Mouse (Mus musculus) heart, adult 11 months (tissue): ENCODE data around the gene Dcst2.

Experiments used
- DNase-seq: peaks from one replicate; pipeline ENCODE4 v3.0.0; 2022

Dcst2 gene

DNA sequence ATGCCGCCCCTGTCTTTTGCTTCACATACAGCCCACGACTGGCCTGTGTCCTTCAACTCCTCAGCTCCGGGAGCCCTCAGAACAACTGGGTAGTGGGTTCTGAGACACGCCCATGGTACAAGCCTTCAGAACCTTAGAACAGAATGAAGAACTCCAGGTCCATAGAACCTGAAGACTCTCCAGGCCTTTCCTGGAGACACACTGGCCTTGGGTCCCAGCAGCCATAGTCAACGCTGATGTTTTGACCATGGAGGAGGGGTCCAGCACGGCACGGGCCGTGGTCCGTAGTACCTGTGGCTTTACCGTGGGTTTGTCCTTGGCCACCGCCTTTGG lies 3.3 kb downstream of the Dcst2 start, which contains the start of gene Dcst1:
Gene Dcst1 (minus strand): TSS at position 101 of the 333 bp plus-strand sequence.
- peak; percentile 89 for DNase-seq

DNA sequence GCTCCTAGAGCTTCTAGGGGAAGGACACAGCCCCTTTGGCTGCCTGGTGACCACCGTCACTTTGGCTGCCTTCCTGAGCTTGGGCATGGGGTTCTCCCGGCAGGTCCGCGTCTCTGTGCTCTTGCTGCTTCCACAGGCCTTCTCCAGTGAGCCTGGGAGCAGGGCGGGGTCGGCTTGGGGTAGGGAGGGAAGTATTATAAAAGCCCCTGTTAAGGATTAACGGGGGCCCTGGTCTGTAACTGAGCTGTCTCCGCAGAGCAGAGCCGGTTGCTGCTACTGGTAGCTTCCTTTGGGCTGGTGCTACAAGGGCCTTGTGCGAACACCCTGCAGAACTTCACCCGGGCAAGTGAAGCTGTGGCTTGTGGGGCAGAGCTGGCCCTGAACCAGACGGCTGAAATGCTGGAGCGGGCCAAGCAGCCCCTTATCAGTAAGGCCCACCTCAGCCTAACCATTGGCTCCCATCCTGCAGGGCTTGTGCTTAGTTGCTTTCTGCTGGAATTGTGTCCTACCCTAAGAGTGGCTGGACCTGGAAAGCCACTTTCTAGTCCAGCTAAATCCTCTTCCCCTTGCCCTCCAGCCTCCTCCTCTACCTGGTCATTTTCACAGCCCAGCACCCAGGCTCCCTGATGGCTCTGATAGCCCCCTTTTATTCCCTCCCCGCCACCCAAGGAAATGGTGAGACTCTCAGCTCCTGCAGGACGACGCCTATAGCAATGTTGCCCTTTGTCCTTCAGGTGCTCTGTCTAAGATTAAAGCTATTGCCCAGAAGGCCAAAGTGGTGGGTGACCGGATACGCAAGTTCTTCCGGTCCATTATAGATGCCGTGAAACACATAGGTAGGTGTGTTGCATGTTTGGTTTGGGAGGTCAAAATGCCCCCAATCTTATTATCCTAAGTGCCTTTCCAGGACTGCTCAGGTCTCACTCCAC lies 4.0 kb downstream of the Dcst2 start:
- DNase-seq = peak; percentile 89

DNA sequence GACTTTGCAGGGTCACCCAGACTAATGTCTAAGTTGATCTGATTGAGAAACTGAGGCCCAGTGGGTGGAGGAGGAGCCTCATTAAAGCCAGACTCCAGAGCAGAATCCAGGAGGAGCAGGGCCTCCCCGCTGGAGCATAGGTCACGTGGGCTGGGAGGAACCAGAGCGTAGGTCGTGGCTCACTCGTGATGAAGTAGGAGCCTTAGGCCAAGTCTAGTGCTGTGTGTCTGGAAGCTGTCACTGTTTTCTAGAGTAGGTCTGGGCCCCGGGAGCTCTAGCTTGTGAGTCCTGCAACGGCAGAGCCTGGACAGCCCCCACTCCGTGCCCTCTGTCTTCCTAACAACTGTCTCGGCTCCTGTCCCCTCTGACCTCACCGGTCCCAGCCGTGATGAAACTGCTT lies 5.6 kb downstream of the Dcst2 start:
- DNase-seq = peak; percentile 88

DNA sequence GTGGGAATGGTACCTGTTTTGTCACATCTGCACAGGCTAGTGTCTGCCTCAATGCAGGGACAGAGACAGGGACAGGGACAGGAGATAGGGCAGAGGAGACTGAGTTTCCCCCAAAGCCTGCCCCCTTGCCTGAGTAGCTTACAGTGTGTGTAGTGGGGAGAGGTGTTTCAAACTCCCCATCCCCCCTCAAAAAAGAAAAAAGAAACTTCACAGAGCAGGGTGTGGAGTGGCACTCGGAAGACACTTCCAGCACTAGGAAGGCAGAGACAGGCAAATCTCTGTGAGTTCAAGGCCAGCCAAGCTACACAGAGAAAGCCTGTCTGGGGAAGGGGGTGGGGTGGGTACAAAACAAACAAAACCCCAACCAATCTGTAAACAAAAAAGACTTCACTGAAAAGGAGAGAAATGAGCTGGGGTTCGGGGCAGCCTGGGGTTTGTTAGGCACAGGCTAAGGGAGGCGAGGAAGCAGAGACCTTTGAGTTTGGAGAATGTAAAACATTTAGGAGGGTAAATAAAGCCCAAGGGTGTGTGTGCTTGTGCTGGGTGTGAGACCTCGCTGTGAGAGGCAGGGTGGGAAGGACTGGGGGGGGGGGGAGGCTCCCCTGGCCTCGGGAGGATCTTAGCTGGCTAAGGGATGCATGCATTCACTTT lies 11.9 kb downstream of the Dcst2 start:
- peak; percentile 83 for DNase-seq

DNA sequence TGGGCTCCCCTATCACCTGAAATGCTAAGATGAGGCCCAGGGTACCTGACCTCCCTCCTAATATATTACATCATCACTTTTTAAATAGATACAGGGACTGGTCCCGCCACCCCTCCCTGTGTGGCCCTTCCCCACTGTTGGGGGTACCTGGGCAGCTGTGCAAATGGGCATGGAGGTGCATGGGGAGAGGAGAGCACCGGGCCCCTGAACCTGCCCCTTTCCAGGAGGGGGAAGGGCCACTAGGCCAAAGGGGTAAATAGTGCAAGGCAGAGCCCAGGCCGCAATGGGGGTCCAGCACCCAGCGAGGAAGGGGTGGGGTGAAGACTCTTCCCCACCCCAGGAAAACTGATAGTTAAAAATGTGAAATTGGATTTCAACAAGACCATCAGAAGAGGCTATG lies 16.1 kb downstream of the Dcst2 start:
- DNase-seq = peak; percentile 93

DNA sequence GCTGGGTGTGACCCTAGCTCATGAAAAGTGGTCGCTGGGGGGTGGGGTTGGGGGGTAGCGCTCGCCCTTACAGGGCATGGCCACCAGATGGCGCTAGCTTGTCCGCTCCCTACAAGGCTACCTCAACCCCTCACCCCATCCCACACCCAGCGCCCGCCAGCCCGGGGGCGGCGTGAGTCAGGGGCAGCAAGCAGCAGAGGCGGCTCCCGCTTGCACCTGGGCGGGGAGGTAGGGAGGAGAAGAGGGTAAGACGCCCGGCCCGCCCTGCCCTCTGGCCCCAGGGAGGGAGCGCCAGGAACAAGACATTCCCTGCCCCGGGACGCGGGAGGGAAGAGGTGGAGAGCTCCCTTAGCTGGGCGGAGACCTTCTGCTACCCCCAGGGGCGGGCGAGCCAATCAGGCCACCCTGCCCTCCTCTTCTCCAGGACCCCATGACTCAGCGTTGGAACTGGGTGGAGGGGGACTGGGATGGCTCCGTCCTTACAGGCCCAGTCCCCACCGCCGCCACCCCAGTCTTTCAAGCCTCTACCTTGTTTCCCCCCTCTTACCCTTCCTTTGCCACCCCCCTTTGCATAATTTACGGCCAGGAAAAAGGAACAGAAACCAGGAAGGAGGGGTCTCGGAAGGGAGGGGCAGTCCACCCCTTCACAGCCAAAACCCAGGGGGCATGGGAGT lies 16.8 kb downstream of the Dcst2 start:
- DNase-seq = peak; percentile 99

DNA sequence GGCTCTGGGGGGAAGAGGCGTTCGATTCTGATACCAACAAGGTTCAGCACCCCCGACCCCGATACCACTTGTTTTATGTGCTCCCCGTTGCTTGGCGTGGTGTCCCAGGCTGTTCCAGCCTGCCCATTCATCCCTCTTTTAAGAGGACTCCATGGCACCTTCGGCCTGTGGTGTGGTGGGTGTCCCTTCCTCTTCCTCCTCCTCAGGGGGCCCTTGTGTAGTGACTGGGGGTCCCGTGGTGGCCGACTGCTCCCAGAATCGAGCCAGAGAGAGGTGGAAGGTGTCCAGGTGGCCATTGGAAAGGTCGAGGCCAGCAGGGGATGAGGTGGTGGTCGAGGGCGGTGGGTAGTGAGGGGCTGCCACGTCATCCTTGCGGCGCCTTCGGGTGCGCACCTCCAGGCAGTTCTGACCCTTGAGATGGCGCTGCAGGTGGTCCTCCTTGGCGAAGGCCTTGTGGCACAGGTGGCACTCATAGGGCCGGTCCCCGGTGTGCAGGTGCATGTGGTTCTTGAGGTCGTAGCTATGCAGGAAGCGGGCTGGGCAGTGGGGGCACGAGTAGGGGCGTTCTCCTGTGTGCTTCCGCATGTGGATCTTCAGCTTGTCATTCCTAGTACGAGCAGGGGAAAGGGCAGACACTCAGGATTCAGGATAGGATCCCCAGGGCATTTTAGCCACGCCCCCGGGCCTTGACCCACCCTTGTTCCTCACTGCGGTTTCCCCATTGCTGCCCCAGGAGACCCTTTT lies 17.8 kb downstream of the Dcst2 start:
- peak; percentile 94 for DNase-seq

DNA sequence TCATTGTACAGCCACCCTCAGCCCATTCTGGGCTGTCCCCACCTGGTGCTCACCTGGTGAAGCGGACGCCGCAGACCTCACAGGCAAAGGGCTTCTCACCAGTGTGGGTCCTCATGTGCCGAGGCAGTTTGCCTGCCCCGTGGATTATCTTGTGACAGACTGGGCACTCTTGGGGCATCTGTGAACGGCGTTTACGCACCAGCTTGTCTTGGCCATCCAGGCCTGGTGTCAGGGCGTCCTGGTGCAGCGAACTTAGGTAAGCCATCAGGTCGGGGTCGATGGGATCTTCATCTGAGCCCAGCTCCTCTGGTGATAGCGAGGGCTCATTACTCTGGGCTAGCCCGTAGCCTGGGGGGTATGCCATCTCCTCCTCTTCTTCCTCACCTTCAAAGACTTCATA lies 18.5 kb downstream of the Dcst2 start:
- DNase-seq = peak; percentile 93

DNA sequence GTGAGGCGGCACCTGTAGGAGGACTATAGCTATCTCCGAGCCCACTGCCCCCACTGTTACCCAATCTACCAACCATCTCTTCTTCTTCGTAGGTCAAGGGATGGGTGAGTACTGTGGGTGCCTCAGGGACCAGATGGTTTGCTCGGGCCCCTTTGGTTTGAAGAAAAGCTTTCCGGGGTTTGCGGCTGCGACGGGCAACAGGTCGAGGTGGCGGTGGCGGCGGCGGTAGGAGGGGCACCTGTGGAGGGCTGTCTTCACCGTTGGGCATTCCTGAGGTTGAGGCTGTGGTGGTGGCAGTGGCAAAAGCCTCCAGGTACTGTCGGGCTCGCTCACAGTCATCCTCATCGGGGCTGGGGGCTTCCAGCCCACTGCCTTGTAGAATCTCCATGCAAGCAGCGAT lies 18.9 kb downstream of the Dcst2 start:
- DNase-seq = peak; percentile 93

DNA sequence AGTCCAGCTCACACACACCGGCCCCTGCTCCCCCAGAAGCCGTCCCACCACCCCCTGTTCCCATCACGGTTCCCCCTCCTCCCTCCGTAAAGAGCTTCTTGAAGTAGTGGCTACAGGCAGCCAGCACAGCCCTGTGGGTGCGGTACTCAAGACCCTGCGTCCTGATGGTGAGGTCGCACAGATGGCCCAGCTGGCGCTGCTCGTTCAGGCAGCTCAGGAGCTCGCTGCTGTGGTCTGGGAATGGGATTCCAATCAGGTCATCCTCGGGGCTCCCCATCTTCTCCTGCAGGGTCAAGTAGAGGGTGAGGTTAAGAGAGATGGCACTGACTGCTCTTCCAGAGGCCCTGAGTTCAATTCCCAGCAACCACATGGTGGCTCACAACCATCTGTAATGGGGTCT lies 19.5 kb downstream of the Dcst2 start:
- DNase-seq = peak; percentile 90

DNA sequence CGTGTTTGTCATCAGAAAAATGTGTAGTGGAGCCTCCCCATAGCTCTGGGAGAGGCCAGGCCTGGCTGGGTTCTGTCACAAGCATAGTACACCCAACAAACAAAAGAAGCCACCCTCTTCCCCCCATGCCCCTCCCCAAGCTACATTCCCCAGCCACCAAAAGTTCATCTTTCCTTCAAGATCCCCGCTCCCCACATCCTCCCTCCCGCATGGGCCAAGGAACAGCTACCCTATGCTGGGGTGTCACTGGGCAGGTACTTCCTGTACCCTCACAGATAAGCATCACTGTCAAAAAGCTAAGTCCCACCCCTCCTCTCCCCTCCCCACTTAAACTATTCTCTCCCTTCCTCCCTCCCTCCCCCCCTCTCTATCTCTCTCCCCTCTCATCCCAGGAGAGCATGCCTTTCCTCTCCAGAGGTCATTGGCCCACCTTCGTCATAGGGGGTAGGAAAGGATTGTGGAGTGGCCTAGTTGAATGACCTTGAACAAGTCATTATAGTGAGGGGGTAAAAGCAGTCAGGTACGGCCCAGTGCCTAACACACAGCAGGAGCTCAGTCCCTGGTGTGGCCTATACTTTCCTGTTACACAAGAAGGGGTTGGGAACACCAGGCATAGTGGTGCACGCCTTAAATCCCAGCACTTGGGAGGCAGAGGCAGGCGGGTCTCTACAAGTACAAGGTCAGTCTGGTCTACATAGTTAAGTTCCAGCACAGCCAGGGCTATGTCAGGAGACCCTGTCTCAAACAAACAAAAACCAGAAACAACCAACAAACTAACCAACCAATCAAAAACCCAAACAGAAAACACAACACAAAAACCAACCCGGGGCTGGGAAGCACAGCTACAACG lies 20.5 kb downstream of the Dcst2 start:
- peak; percentile 87 for DNase-seq

DNA sequence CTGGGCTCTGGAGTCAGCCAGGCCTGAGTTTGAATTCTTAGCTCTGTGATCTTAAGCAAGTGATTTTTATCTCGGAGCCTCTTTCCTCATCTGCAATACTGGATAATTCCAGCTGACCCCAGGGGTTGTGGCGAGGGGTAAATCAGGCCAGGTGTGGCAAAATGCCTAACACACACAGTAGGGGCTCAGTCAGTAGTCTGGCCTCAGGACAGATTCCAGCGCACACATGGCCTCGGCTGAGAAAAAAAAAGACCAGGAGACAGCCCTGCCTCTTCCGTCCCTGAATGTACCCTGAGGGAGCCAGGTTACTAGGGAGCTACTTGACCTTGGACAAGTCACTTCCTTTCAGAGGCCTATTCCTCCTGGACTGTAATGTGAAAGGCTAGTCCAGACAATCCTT lies 21.2 kb downstream of the Dcst2 start:
- peak; percentile 88 for DNase-seq

DNA sequence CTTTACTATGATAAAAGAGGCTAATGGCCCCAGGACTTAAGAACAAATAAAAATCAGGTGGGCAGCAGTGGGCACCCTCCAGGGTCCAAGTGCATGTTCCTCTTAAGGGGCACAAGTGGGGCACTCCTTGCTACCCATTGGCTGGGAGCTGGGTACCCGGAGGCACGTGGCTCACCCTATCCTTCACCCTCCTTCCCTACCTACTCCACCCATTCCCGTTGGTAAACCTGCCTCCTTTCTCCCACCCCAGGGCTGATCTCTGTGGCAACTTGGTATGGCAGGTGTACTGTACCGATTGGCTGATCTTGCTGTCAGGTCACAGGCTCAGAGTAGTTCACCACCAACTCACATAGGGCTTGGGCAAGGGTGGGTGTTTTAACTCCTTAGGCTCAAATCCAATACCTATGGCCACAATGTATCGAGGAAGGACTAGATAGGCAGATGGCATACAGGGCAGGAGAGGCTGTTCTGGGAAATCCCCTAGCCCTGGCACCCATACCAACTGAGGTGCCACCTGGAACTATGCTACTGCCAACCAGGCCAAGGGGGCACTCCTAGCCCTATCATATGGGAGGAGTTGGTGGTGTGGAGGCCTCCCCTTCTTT lies 22.0 kb downstream of the Dcst2 start:
- peak; percentile 87 for DNase-seq

DNA sequence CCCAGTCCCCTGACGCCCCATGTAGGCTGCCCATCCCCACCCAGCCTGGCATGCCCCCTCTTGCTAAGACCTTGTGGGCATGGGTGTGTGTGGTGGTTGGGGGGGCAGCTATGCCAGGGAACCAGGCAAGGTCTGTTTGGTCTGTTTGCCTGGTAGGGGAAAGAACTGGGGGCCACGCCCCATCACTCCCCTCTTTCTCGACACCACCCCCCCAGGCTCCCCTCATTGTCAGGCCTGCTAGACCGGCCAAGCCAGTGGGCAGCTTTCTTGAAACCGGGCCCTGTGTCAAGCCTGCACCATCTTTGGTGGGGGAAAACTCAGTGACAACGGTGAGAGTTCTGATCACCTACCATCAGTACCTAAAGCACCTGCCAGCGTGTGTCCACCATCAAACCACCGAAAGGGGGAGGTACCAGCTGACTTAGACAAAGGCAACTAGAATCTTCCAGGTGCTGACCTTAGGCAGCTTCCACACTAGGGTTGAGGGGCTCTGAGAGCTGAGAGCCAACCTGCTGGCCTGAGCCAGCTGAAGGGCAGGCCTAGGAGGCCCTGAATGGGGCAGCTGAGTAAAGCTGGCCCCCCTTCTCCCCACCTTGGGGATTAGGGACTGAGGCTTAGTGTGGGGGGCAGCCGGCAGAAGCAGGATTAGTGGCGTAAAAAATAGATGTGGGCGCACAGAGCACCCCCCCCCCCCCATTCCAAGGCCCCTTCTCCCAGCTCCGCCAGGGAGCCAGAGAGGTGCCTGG lies 22.7 kb downstream of the Dcst2 start:
- peak; percentile 89 for DNase-seq

DNA sequence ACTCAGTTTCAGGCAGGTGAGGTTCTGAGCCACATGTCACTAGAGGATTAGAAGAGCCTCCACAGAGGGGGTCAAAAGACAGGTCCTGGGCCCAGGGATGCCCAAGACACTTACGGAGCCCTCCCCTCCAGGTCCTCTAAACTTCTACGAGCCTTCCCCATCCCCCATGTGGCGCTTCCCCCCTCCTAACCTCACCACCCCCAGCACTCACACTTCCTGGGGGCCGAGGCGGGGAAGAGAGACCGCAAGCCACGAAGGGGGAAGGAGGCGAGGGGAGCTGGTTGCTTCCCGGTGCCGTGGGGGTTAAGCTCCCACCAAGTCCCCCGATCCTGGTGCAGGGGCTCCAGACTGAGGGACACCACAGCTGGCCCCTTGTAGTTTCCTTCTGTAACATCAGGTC lies 23.7 kb downstream of the Dcst2 start:
- peak; percentile 92 for DNase-seq

DNA sequence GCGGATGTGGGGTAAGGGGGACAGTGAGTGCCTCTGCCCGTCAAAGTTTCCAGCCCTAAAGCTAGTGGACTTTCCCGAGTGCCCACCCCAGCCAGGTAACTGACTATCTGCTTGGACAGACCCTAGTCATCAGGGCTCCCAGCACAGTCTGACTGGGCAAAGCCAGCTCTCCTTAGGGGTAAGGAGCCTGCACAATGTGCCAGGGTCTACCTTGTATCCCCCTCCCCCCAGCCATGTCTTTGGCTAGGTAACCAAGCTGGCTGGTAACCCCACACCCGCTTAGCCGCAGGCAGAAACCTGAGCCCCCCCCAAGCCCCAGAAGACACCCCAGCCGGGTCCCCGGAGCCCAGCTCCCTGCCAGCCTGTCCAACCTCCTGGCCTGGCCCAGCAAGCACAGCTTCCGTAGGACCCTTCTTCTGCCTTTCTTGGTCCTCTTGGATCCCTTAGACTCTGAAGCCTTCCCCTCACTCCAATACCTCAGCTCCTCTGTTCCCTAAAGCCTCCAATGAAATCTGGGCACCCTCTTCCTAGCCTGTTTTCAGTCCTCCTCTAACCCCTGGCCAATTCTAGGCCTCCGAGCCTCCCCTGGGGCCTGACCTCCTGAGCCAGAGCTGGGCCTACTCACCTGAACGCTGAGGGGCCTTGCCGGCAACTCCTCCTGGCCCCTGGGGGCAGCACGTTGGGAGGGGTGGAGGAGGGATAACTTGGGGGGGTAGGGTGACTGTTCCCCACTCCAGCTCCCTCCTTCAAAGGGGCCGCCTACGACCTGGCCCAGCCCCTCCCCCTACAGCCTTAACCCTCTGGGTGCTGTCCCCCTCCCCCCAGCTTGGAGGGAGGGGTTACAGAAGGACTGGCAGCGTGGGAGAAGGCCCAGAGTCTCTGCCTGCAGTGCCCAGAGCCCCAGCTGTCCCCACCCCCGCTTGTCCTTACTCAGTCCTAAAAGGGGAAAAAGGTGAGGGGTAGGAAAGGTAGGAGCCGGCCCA lies 25.0 kb downstream of the Dcst2 start:
- DNase-seq = peak; percentile 92

DNA sequence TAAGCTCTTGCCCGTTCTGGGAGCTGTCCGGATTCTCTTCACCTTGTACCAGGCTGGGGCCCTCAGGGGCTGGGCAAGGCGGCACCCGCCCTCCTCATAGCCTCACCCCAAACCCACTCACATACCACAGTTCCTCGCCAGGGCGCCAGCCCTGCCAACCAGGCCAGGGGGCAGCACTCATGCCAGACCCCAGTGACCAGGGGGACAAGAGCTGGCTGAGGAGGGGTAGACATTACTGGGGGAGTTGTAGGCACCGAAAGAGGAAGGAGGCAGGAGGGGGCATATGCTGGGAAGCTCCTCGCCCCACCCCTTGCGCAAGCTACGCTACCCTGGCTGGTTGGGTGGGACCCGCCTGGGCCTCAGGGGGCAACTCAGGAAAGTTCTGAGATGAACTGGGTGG lies 25.9 kb downstream of the Dcst2 start:
- DNase-seq = peak; percentile 97

DNA sequence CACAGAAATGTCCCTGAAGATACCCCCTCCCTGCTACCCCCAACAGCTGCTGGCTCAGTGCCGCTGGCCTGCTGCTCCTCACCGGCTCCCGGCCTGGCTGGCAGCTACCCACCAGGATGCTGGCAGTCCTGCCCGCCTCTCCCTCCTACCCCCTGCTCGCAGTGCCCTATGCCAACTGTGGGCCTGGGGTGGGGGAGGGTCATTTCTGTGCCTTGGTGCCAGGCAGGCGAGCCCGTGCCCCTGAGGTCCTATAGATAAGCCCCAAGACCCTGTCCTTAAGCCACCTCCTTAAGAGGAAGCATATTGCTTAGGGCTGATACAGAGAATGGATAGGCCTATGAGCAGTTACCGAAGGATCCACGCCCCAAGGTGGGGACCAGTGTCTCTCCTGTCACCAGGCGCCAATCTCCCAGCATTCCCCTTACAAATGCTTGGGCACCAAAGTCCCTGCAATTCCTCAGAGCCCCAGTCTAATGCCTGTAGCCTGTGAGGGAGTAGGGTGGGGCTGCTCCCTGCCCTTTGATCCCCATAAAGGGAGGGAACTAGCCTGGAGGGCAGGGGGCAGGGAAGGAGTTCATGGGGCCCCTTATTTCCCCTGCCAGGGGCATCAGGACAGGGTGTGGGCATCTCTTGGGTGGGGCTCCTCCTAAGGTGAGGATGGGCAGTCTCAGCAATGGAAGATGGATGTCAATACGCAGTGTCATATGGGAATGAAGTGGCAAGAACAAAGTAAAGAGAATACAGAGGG lies 26.5 kb downstream of the Dcst2 start:
- peak; percentile 98 for DNase-seq
